Mouse (Mus musculus) T-cell, adult 66 days (primary cell): ENCODE data around the gene Arl2. TPM values are rescaled to one million over a fixed set of nuclear protein-coding genes. Genes with fewer than 3 reads are reported as not detected.

Experiments used
- total RNA-seq, 2 experiments: library from RNA; stranded (reverse); gene quantifications; 3 replicates in 1 of 2; 4 replicates in 1 of 2; pipeline ENCODE4 v1.2.4; 2023

Arl2 gene
- 10 to 100 TPM; 24.3 to 25.9 TPM for total RNA-seq

GRCm38 (mm10) chr19:6141394-6141749, at the start of gene Arl2:
Gene Arl2, minus strand, starts transcription at chr19:6141548.

GRCm38 (mm10) chr19:6184131-6184530, 42.8 kb upstream of the Arl2 start, which contains the start of gene Majin:
Gene Majin, plus strand, starts transcription at chr19:6184388.

GRCm38 (mm10) chr19:6140678-6141393, 512 bp downstream of the Arl2 start, which contains the start of gene Batf2:
Gene Batf2, plus strand, starts transcription at chr19:6140983.

GRCm38 (mm10) chr19:6127760-6128341, 13.5 kb downstream of the Arl2 start, which contains the start of gene Snx15:
Gene Snx15, minus strand, starts transcription at chr19:6128304.

GRCm38 (mm10) chr19:6117986-6118676, 23.2 kb downstream of the Arl2 start, which contains the start of gene Sac3d1:
Gene Sac3d1, minus strand, starts transcription at chr19:6118650.

GRCm38 (mm10) chr19:6105586-6105985, 35.8 kb downstream of the Arl2 start, which contains the start of gene Naaladl1:
Gene Naaladl1, plus strand, starts transcription at chr19:6105782.

GRCm38 (mm10) chr19:6094119-6094518, 47.2 kb downstream of the Arl2 start, which contains the start of gene AC131692.1:
Gene AC131692.1, plus strand, starts transcription at chr19:6094419.

GRCm38 (mm10) chr19:6084478-6085248, 56.7 kb downstream of the Arl2 start, which contains the start of the genes Zfpl1 and Cdca5:
Gene Zfpl1, minus strand, starts transcription at chr19:6084956.
Gene Cdca5, plus strand, starts transcription at chr19:6084983.

Other genes starting within 250 kb of the Arl2 start
- 1 to 10 TPM; 4.9 to 6.1 TPM for gene Tigd3, start 247.4 kb downstream of the Arl2 start, total RNA-seq
- gene Dpf2, start 228.5 kb downstream of the Arl2 start, total RNA-seq = 100 to 1,000 TPM; 147 to 183 TPM
- gene Cdc42ep2, start 216.7 kb downstream of the Arl2 start, total RNA-seq = under 1 TPM in 1 of 2 experiments, not detected in 1; 0.52 TPM
- gene Pola2, start 177.3 kb downstream of the Arl2 start, total RNA-seq = 10 to 100 TPM; 66.1 to 74.2 TPM
- gene Slc22a20, start 155.4 kb downstream of the Arl2 start, total RNA-seq = not detected
- 100 to 1,000 TPM; 165 to 174 TPM for gene Capn1, start 125.7 kb downstream of the Arl2 start, total RNA-seq
- 10 to 100 TPM; 49.9 to 56.0 TPM for gene Syvn1, start 95.0 kb downstream of the Arl2 start, total RNA-seq
- gene Mrpl49, start 83.8 kb downstream of the Arl2 start, total RNA-seq = 10 to 100 TPM; 21.7 to 31.5 TPM
- gene Fau, start 83.7 kb downstream of the Arl2 start, total RNA-seq = 1,000 to 10,000 TPM; 3,055 to 3,156 TPM
- 10 to 100 TPM; 16.1 to 20.1 TPM for gene Znhit2, start 80.4 kb downstream of the Arl2 start, total RNA-seq
- 10 to 100 TPM; 18.7 to 20.5 TPM for gene Tm7sf2, start 73.2 kb downstream of the Arl2 start, total RNA-seq
- gene Vps51, start 64.3 kb downstream of the Arl2 start, total RNA-seq = 100 to 1,000 TPM; 107 to 113 TPM
- gene Tmem262, start 61.5 kb downstream of the Arl2 start, total RNA-seq = not detected
- not detected for gene Gm28374, start 59.3 kb downstream of the Arl2 start, total RNA-seq
- gene Zfpl1, start 56.6 kb downstream of the Arl2 start, total RNA-seq = 10 to 100 TPM; 56.5 to 63.3 TPM
- gene Cdca5, start 56.6 kb downstream of the Arl2 start, total RNA-seq = 1 to 10 TPM; 1.7 to 3.6 TPM
- gene AC131692.1, start 47.1 kb downstream of the Arl2 start, total RNA-seq = not detected
- gene Naaladl1, start 35.8 kb downstream of the Arl2 start, total RNA-seq = not detected
- 10 to 100 TPM; 10.7 to 14.0 TPM for gene Sac3d1, start 22.9 kb downstream of the Arl2 start, total RNA-seq
- 10 to 100 TPM; 33.6 to 39.4 TPM for gene Snx15, start 13.2 kb downstream of the Arl2 start, total RNA-seq
- under 1 TPM in 1 of 2 experiments, not detected in 1; 0.95 TPM for gene Batf2, start 565 bp downstream of the Arl2 start, total RNA-seq
- gene Majin, start 42.8 kb upstream of the Arl2 start, total RNA-seq = not detected
- not detected for gene Gpha2, start 84.8 kb upstream of the Arl2 start, total RNA-seq
- gene Ppp2r5b, start 94.3 kb upstream of the Arl2 start, total RNA-seq = 10 to 100 TPM; 20.3 to 31.1 TPM
- 100 to 1,000 TPM; 171 to 195 TPM for gene Atg2a, start 100.1 kb upstream of the Arl2 start, total RNA-seq
- gene Ehd1, start 135.2 kb upstream of the Arl2 start, total RNA-seq = 10 to 100 TPM; 40.0 to 48.7 TPM
- 1 to 10 TPM; 5.8 to 7.4 TPM for gene Cdc42bpg, start 164.9 kb upstream of the Arl2 start, total RNA-seq
- gene Men1, start 193.4 kb upstream of the Arl2 start, total RNA-seq = 10 to 100 TPM; 39.7 to 51.0 TPM
- gene Map4k2, start 199.6 kb upstream of the Arl2 start, total RNA-seq = 100 to 1,000 TPM; 548 to 585 TPM
- gene Sf1, start 222.1 kb upstream of the Arl2 start, total RNA-seq = 1,000 to 10,000 TPM in 1 of 2 experiments, 100 to 1,000 TPM in 1; 947 to 1,030 TPM
- gene Pygm, start 242.9 kb upstream of the Arl2 start, total RNA-seq = 10 to 100 TPM; 21.7 to 40.8 TPM